Mouse (Mus musculus) forebrain, embryonic 11.5 days (tissue): ENCODE measurements around the gene Ctnna2. TPM values are rescaled to one million over a fixed set of nuclear protein-coding genes. Genes with fewer than 3 reads are reported as not detected.

Experiments used
- ATAC-seq: fragments of 200-750 bp; cut with Nextera tagmentation; replicated peaks from 2 replicates; pipeline ENCODE4 v1.8.0; 2017; ENCODE audit warnings: moderate TSS enrichment; ENCODE audit not compliant: low FRiP score
- DNase-seq: peaks from one replicate; pipeline ENCODE4 v3.0.0-alpha.2; 2017; ENCODE audit warnings: low spot score
- H3K27ac ChIP-seq: fragments of 300-500 bp; sonication (generic); 2 replicates; pipeline ENCODE4 v1.5.1; 2014; ENCODE audit warnings: low read depth, low read length
- H3K27me3 ChIP-seq: fragments of 300-500 bp; sonication (generic); 2 replicates; pipeline ENCODE4 v1.6.1; 2014; ENCODE audit warnings: mild to moderate bottlenecking, low read length, mixed read lengths; ENCODE audit not compliant: control insufficient read depth, insufficient read depth
- H3K36me3 ChIP-seq: fragments of 300-500 bp; sonication (generic); 2 replicates; pipeline ENCODE4 v1.6.1; 2014; ENCODE audit warnings: mild to moderate bottlenecking, low read length, moderate library complexity, mixed read lengths; ENCODE audit not compliant: control insufficient read depth, insufficient read depth
- H3K4me1 ChIP-seq: fragments of 300-500 bp; sonication (generic); replicated peaks from 2 replicates; pipeline ENCODE4 v1.6.1; 2014; ENCODE audit warnings: low read length, mixed read lengths; ENCODE audit not compliant: control insufficient read depth, insufficient read depth
- H3K4me2 ChIP-seq: fragments of 300-500 bp; sonication (generic); 2 replicates; pipeline ENCODE4 v1.6.1; 2014; ENCODE audit warnings: low read depth, mild to moderate bottlenecking, low read length, moderate library complexity, mixed read lengths; ENCODE audit not compliant: severe bottlenecking
- H3K4me3 ChIP-seq: fragments of 300-500 bp; sonication (generic); 2 replicates; pipeline ENCODE4 v1.5.1; 2014; ENCODE audit warnings: low read depth, low read length
- H3K9ac ChIP-seq: fragments of 300-500 bp; sonication (generic); 2 replicates; pipeline ENCODE4 v1.6.1; 2014; ENCODE audit warnings: low read length
- H3K9me3 ChIP-seq: fragments of 300-500 bp; sonication (generic); 2 replicates; pipeline ENCODE4 v1.6.1; 2016; ENCODE audit warnings: low read length, mixed read lengths; ENCODE audit not compliant: control insufficient read depth
- WGBS: fragments of 180-500 bp; shearing (Covaris S2); extraction: QIAGEN DNeasy Blood & Tissue Kit; methylation state at CpG from one replicate; pipeline ENCODE4 v1.1.7; 2014; 5-methylcytosine and 5-hydroxymethylcytosine counted together
- polyA plus RNA-seq: library from polyadenylated mRNA; unstranded; fragments of >200 nt; fragmentation: Nextera tagmentation; extraction: Ambion mirVana; gene quantifications from 2 replicates; pipeline ENCODE4 v1.2.1, GENCODE M21; 2014

Gene Ctnna2
- polyA plus RNA-seq, 1 experiment from 2014 or later: 38.5 TPM

GRCm38 (mm10) chr6:77847651-77848050 is 131.8 kb downstream of the Ctnna2 start:
- H3K9me3 ChIP-seq: no peaks in the 10 kb centered on the region
- H3K27ac ChIP-seq: no peak overlapping the region
- no peak for ATAC-seq
- H3K4me1 ChIP-seq: no peaks in the 10 kb centered on the region
- no peak overlapping the region for H3K4me2 ChIP-seq
- no peaks in the 10 kb centered on the region for H3K27me3 ChIP-seq
- H3K36me3 ChIP-seq: no peaks in the 10 kb centered on the region
- H3K9ac ChIP-seq: no peak overlapping the region
- WGBS: 89% methylated on average over 2 of the region's 2 CpGs
- no peak for DNase-seq
- H3K4me3 ChIP-seq: no peak overlapping the region

DNA sequence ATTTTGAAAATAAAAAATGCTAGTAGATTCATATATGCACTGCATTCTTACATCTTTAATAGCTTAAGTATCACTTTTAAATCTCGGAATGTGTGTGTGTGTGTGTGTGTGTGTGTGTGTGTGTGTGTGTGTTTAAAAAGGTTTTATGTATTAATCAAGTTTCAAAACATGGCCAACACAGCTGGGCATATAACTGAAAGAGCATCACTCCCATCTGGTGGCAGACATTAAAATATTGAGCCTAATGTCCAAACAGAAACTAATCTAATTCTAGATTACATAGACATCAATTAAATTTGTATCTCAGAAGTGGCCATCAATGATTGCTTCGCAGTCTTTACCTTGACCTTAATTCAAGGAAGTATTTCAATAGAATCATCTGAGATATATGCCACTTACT is 140.4 kb downstream of the Ctnna2 start:
- Histone ChIP-seq H3K4me1 (no peaks in the 10 kb centered on the region), H3K36me3 (no peaks in the 10 kb centered on the region), H3K9ac (no peak overlapping the region), H3K27me3 (no peaks in the 10 kb centered on the region), H3K4me3 (no peak overlapping the region), H3K27ac (no peak overlapping the region), H3K9me3 (no peaks in the 10 kb centered on the region), H3K4me2 (no peak overlapping the region)
- no peak for DNase-seq
- no peak for ATAC-seq
- WGBS: 87% methylated on average over 2 of the region's 2 CpGs

- no peak for DNase-seq
Observed at GRCm38 (mm10) chr6:77838653-77839052, 140.8 kb downstream of the Ctnna2 start.

GRCm38 (mm10) chr6:77837543-77837942 is 142.0 kb downstream of the Ctnna2 start:
- Histone ChIP-seq H3K9me3 (no peaks in the 10 kb centered on the region), H3K27ac (no peak overlapping the region), H3K4me1 (no peaks in the 10 kb centered on the region), H3K9ac (no peak overlapping the region), H3K4me2 (no peak overlapping the region), H3K27me3 (no peaks in the 10 kb centered on the region), H3K4me3 (no peak overlapping the region), H3K36me3 (no peaks in the 10 kb centered on the region)
- 91% methylated on average over 3 of the region's 3 CpGs for WGBS
- ATAC-seq: no peak
- no peak for DNase-seq

More at GRCm38 (mm10) chr6:77838653-77839052, 140.8 kb downstream of the Ctnna2 start:
- Histone ChIP-seq H3K4me1 (no peaks in the 10 kb centered on the region), H3K9me3 (no peaks in the 10 kb centered on the region), H3K27me3 (no peaks in the 10 kb centered on the region), H3K27ac (no peak overlapping the region), H3K4me2 (no peak overlapping the region), H3K36me3 (no peaks in the 10 kb centered on the region), H3K9ac (no peak overlapping the region), H3K4me3 (no peak overlapping the region)
- no peak for ATAC-seq

GRCm38 (mm10) chr6:77834680-77835079 is 144.8 kb downstream of the Ctnna2 start:
- ATAC-seq (no peak), DNase-seq (no peak)
- WGBS: 83% methylated on average over 2 of the region's 2 CpGs
- no peaks in the 10 kb centered on the region for H3K4me1 ChIP-seq
- H3K9ac ChIP-seq: no peak overlapping the region
- no peaks in the 10 kb centered on the region for H3K27me3 ChIP-seq
- no peak overlapping the region for H3K4me2 ChIP-seq
- H3K36me3 ChIP-seq: no peaks in the 10 kb centered on the region
- no peaks in the 10 kb centered on the region for H3K9me3 ChIP-seq
- H3K4me3 ChIP-seq: no peak overlapping the region
- no peak overlapping the region for H3K27ac ChIP-seq

DNA sequence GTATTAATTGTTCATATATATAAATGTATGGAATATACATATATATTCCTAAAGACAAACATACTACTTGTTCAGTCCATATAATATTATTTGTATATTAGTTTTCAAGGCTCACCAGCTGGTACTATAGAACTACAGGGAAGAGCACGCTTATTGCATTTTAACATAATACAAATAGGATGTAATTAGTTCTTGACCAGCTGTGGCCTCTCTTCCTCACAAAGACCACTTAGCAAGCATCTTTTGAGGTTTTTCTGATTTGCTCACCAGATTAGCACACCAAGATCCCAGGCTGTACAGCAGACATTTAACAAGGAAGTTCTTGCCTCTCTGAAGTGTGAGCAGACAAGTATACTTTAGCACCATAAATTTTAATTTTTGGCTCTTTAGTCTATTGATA is 152.0 kb downstream of the Ctnna2 start:
- H3K36me3 ChIP-seq: no peaks in the 10 kb centered on the region
- H3K27me3 ChIP-seq: no peaks in the 10 kb centered on the region
- no peaks in the 10 kb centered on the region for H3K4me1 ChIP-seq
- H3K4me2 ChIP-seq: no peak overlapping the region
- H3K9ac ChIP-seq: no peak overlapping the region
- no peak overlapping the region for H3K27ac ChIP-seq
- no peaks in the 10 kb centered on the region for H3K9me3 ChIP-seq
- ATAC-seq (no peak), DNase-seq (no peak)
- no peak overlapping the region for H3K4me3 ChIP-seq
- WGBS: 55% methylated on average over 1 of the region's 1 CpGs

- Histone ChIP-seq H3K4me1 (0 out of 2 replicates have a peak, but pooled peaks cover 2% of the 10 kb centered on the region), H3K9me3 (no peaks in the 10 kb centered on the region), H3K4me2 (no peak overlapping the region), H3K36me3 (no peaks in the 10 kb centered on the region), H3K27me3 (no peaks in the 10 kb centered on the region), H3K4me3 (no peak overlapping the region), H3K27ac (no peak overlapping the region), H3K9ac (no peak overlapping the region)
- no peak for DNase-seq
- ATAC-seq: no peak
- WGBS: 69% methylated on average over 3 of the region's 3 CpGs
Observed at GRCm38 (mm10) chr6:77817116-77817515, 162.4 kb downstream of the Ctnna2 start.

- Histone ChIP-seq H3K4me2 (no peak overlapping the region), H3K27ac (no peak overlapping the region), H3K9ac (no peak overlapping the region), H3K27me3 (no peaks in the 10 kb centered on the region), H3K9me3 (no peaks in the 10 kb centered on the region), H3K4me1 (0 out of 2 replicates have a peak, but pooled peaks cover 2% of the 10 kb centered on the region), H3K4me3 (no peak overlapping the region), H3K36me3 (no peaks in the 10 kb centered on the region)
- ATAC-seq: no peak
- WGBS: 76% methylated on average over 3 of the region's 3 CpGs
- DNase-seq: no peak
Observed at GRCm38 (mm10) chr6:77811041-77811440, 168.5 kb downstream of the Ctnna2 start.

GRCm38 (mm10) chr6:77802604-77803003 is 176.9 kb downstream of the Ctnna2 start:
- Histone ChIP-seq H3K36me3 (no peaks in the 10 kb centered on the region), H3K4me2 (no peak overlapping the region)
- 87% methylated on average over 3 of the region's 3 CpGs for WGBS

More at GRCm38 (mm10) chr6:77802604-77803003, 176.9 kb downstream of the Ctnna2 start:
- no peak overlapping the region for H3K4me3 ChIP-seq
- no peak overlapping the region for H3K9ac ChIP-seq
- ATAC-seq: no peak
- H3K27ac ChIP-seq: no peak overlapping the region
- no peaks in the 10 kb centered on the region for H3K4me1 ChIP-seq
- DNase-seq: no peak
- H3K9me3 ChIP-seq: no peaks in the 10 kb centered on the region
- no peaks in the 10 kb centered on the region for H3K27me3 ChIP-seq
